Mouse (Mus musculus) left cerebral cortex, adult 9 months (tissue): ENCODE measurements around the gene Fxyd4.

Experiments used
- DNase-seq, 2 experiments: peaks; one replicate each; pipeline ENCODE4 v3.0.0; 2022; ENCODE audit warnings: low spot score in 2 of 2

The Fxyd4 gene

DNA sequence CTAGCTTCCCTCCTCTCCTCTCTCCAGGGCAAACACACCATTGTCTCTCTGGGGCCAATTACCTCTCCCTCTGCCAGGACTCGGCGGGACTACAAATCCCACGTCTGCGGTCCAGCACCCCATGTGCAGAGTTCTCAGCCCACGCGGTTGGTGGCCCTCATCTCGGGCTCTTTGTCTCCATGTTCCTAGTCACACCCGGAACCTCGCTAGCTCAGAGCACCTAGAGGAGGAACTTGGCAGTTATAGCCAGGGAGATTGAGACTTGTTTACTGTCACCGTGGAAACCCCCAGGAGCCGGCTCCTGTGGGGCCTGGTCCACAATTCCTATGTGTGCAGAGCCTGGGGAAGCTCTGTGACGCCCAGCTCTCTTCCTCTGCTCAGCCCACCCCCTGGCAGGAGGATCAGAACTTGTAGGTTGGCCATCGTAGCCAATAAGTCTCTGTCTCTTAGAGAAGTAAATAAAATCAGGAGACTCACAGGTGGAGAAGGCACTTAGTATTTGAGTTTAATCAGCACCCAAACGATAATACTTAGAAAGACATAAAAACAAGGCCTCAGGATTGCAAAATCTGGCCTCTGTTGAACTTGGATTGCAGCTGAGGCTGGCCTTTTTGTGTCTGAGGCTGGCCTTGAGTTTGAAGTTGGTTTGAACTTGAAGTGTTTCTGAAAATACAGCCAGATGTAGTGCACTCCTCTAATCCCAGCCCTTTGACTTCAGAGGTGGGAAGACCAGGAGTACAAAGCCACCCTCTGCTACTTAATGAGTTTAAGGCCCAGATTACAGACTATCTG, 45.9 kb downstream of the Fxyd4 start:
- DNase-seq: no peak

DNA sequence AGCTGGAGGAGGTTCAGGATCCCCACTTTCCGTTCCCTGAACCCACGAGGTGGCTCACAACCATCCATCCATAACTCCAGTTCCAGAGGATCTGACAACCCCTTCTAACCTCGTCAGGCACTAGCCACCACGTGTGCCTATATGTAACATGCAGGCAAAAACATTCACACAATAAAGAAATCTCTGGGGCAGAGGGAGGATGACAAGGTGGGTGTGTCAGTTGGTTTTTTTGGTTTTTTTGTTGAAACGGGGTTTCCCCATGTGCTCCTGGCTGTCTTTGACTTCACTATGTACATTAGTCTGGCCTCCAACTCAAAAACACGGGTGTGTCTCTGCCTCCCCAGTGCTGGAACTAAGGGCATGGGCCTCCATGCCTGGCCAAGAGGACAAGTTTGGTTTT, 47.2 kb downstream of the Fxyd4 start:
- DNase-seq: no peak

DNA sequence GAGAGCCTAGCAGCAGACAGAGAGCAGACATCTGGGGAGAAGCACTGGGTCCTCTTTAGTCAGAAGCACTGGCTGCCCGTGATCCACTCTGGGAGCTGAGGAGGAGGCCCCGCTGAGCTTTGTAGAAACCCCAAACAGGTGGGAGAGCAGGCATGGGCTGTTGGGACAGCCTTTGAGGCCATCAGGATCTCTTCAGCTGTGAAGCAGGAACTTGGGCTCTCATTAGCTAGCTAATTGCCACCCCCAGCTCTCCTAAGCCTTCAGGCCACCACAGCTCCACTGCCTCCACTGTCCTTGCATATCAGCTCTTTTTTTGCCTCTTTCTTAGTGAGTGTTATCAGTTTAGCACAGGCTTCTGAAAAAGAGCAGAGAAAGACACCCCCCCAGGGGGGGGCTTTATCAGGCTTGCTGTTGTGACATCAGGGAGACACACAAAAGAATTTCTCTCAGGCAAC, 48.8 kb downstream of the Fxyd4 start:
- DNase-seq: no peak

DNA sequence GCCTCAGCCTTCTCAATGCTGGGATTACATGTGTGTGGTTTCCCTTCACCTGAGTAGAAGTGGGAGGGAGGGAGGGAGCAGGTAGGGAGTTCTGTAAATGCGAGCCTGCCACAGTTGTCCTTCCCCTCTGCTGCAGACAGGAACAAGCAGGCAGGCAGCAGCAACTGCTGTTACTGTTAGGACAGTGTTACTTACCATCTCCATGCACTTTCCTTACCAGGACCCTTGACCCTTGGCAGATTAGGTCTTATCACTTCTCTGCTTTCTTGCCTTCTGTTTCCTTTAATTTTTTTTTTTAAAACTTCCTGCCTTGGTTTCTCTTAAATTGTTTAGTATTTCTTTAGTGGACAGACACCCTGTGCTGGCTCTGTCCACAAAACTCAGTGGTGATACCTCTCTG, 49.5 kb downstream of the Fxyd4 start:
- DNase-seq: no peak

DNA sequence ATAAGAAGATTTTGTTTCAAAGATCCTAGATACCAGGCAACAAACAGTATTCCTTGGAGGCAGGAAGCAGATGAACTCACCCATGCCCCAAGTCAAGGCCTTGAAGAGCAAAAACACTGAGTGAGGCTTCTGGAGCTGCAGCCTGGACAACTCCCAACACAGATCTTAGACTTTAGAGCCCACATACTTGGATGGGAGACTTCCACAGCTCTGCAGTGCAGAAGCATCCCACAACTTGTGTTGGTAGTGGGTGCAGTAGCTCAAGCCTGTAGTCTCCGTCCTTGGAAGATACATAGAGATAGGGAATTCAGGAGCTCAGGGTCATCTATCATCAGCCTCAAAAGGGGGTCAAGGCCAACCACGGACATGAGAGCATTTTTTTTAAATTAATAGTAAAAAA, 51.5 kb downstream of the Fxyd4 start:
- DNase-seq: no peak
